Mouse (Mus musculus): ENCODE data around the gene Tmem89.

Tmem89 gene

DNA sequence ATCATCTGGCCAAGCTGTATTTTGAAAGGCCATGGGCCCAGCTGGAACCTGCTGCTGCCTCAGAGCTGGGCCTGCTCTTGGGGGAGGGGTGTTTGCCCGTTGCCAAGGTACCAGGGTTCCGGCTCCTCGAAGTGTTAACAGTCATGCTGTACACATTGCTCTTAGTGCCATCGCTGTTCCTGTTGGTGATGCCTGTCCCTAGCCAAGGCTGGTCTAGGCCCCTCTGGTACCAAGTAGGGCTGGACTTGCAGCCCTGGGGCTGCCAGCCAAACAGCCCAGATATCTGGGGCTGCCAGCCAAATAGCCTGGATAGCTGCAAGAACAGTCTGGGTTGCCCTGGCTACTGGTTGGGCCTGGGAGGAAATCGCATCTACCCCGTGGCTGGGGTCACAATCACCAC, at the start of gene Tmem89:
Tmem89 (plus strand) TSS at position 129 of the 400 bp plus-strand sequence.
- DNase-seq (ENCODE audit: low read depth, low spot score): no peak

DNA sequence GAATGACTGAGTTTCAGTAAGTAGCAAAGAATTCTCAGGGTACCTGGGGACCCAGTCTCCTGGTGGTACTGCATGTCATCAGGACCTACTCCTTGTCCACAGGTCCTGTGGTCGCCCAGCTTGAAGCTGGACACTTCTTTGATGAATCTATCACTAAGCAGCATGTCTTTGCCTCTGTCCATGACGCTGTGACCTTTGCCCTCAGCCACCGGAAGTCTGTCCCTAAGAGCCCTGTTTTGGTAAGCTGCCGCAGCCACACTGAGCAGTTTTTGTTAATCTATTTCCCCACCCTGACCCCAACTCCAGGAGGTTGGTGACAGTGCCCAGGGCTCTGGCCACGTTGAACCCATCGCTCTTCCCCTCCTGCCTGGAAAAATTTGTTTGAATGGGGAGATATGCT, 2.1 kb upstream of the Tmem89 start:
- DNase-seq (ENCODE audit: low read depth, low spot score): no peak

DNA sequence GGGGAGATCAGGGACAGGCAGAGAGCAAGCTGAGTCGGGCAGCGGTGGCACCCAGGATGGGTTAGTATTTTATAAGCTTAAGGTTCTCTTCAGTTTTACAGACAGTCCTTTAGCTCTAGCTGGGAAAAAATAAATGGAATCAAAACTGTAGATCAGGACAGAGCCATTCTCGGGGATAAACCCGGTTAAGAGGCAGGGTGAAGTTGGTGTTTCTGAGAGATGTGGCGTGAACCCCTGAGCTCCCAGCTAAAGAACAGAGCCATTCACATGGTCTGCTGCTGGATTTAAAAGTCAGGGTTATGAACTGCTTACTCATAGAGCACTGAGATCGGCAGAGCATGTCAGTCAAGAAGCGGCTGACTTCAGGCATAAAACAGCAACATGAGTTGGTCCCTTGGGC, 1.3 kb upstream of the Tmem89 start:
- no peak for DNase-seq (ENCODE audit: low read depth, low spot score)

DNA sequence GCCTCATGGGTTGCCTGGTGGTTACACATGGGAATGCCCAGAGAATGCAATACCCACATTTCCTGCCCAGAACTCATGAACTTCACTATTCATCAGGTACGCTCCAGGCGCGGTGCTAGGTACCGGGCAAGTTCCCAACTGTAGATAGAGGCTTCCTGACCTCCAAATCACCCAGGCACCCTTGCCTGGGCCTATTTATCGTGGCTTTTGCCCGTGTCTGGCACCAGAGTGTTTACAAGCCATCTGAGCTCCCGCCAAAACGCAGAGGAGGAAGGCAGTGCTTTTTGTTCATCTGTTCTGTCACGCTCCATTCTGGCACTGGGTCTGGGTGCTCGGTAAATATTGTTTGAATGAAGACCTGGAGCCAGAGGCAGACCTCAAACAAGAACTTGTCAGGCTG, 798 bp upstream of the Tmem89 start:
- DNase-seq (ENCODE audit: low read depth, low spot score): no peak

DNA sequence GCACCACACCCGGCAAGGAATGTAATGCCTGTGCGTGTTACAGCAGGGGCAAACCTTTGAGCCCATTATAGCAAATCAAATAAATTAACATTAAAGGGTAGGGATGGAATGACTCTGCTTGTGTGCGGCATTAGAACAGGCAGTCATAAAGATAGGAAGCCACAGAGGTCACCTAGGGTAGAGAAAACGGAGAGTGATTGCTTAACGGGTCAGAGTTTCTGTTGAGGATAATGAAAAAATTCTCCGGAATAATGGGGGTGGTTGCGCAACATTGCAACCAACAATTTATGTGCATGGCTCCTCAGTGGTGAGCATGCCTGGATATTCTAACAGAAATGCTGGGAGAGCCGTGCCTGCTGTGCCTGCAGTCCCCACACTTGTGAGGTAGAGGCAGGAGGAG, 11.5 kb downstream of the Tmem89 start:
- DNase-seq (ENCODE audit: low read depth, low spot score): no peak

DNA sequence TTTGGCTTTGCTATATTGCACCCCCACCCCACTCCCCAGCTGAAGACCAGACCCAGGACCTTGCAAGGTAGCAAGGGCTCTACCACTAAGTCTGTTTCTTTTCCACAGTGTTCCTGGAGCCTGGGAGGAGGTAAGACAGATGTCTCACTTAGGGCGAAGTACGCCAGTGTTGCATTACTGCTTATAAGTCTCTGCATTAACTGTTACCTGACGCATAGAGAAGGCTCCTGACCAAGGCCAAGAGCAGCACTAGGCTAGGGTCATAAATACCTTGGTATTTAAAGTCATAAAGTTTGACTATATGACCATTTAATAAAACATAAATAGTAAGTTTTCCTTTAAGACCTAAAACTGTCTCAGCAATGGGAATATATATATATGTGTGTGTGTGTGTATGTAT, 14.0 kb downstream of the Tmem89 start:
- no peak for DNase-seq (ENCODE audit: low read depth, low spot score)

DNA sequence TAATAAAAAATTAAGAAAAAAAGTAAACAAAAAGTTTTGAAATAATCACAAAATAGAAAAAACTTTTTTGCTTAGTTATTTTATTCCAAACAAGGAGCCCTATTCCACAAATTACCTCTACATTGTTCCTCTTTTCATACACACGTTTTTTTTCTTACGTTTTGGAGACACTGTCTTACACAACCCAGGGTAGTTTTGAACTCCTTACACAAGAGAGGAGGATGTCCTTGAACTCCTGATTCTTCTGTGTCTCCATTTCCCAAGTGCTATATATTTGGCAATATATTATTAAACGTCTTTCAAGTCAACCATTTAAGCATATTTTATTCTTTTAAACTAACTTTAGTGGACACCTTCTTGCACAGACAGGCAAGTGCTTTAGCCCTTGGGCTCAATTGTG, 21.6 kb downstream of the Tmem89 start:
- no peak for DNase-seq (ENCODE audit: low read depth, low spot score)

DNA sequence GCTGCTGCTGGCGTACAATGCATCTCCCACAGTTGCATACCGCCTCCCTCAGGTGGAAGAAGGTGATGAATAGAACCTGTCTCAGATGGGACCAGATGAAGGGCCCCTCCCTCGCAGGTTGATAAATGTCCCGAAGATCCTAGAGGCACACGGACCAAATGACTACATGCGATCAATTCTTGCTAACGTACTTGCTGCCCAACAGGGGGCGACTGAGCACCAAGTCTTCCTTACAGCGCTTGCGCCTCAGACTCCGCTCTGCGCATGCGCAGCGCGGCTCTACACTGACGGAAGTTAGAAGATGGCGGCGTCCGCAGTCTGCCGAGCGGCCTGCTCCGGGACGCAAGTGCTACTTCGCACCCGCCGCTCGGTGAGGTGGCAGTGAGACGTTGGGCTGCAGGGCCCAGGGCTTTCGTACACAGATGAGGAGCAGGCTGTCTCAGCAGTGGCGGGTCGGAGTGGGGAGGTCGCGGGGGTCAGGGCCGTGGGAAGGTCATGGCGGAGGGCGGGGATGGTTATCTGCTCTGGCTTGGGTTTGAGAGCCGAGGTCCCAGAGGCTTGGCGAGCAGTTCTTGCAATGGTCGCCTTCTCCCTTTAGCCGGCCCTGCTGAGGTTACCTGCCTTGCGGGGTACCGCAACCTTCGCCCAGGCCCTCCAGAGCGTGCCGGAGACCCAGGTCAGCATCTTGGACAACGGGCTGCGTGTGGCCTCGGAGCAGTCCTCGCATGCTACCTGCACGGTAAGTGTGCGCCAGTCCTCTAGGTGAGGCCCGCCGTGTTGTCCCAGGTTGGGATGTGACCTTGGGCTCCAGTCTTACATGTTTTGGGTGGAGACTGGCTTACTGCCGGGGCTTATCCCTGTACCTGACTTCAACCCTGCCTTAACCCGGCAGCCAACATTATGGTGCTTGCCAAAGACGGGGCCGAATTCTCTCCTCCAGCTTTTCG, 22.3 kb downstream of the Tmem89 start, which contains the start of gene Uqcrc1:
Uqcrc1 (plus strand) TSS at position 216 of the 947 bp plus-strand sequence.
- DNase-seq (ENCODE audit: low read depth, low spot score): peak; percentile 98

DNA sequence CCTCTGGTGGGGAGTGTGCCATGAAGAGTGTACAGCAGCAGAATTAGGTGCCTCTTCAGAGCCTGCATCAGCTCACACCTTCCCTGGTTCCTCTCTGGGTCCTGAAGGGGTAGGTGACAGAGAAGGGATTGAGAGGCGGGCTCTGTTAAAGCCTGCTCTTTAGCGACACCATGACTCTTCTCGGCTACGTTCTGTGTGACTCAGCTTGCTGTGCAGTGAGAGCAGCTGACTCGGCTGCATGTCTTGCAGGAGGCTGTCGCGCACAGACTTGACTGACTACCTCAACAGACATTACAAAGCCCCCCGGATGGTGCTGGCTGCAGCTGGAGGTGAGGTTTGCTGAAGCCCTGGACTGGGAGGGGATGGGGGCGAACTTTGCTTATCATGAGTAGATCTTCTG, 30.7 kb downstream of the Tmem89 start:
- no peak for DNase-seq (ENCODE audit: low read depth, low spot score)

DNA sequence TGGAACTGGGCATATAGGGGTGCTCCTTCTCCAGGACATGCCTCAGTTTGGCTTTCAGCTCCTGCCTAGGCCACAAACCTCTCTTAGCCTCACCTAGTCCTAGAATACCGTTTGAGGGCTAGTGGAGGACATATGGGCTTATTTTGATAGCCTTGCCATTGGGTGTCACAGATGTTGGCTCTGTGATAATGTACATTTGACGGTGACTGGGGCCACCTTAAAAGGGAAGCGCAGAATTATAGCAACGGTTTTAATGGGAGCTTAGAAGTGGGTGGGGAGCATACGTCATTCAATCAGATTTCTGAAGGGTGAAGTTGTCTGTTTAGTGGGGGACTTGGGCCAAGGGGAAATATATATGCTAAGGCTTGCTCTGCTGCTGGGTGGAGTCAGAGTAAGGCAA, 31.2 kb downstream of the Tmem89 start:
- DNase-seq (ENCODE audit: low read depth, low spot score): no peak

DNA sequence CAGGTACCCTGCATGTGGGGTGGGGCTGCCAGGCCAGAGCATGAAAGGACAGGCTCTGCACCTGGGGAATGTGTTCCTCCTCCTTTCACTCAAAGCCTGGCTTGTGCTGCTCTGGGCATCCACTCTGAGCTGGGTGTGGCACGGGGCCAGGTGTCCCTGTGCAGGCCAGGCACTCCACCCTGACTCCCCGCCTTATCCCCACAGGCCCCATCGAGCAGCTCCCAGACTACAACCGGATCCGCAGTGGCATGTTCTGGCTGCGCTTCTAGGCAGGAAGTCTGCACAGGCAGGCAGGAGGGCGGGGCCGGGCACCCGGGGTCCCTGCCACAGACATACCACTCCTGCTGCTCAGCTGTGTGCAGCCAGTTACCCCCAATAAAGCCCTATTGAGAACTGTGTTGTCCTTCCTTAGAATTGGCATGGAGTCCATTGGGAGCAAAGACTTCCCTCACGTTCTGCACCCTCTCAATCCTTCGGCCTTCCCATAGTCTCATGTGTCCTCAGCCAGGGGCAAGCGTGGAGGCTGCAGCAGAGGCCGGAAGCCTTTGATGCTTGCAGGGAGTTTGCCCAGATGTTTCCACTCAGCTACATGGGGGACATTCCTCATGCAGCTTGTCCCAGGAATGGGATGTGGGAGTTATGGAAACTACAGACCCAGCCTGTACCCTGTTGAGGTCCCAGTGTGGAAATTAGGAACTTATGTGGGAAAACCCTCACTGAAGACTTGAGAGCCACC, 35.0 kb downstream of the Tmem89 start:
- no peak for DNase-seq (ENCODE audit: low read depth, low spot score)

DNA sequence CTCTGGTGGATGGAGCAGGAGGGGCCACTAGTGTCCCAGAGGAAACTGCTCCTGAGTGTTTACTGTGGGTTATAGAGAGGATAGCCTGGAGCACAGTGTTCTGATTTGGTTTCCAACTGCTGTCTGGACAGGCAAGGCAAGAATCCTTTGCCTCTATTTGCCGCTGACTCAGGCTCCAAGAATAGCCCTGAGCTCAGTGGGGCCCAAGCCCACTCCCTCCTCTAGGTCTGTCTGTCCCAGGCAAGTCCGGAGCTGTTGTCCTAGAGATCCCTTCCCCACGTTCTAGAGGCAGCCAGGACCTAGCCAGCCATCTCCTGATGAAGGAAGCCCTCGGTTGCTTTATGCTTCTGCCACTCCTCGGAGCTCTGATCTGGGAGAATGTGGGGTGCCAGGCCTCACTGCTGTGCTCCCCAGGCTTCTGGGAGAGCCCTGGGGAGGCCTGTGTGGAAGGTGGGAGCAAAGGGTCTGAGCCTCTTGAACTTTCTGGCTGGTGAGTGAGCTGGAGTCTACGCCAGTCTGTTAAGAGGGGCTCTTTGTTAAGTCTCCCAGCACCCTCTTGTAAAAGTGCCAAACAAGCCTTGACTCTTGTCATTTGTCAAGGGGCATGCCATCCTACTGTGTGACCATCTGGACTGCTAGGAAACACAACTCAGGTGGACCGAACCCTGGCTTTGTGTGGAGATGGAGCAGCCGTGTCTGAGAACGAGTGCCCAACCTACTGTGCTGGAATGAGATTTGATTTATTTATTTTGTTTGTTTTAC, 35.7 kb downstream of the Tmem89 start:
- no peak for DNase-seq (ENCODE audit: low read depth, low spot score)

DNA sequence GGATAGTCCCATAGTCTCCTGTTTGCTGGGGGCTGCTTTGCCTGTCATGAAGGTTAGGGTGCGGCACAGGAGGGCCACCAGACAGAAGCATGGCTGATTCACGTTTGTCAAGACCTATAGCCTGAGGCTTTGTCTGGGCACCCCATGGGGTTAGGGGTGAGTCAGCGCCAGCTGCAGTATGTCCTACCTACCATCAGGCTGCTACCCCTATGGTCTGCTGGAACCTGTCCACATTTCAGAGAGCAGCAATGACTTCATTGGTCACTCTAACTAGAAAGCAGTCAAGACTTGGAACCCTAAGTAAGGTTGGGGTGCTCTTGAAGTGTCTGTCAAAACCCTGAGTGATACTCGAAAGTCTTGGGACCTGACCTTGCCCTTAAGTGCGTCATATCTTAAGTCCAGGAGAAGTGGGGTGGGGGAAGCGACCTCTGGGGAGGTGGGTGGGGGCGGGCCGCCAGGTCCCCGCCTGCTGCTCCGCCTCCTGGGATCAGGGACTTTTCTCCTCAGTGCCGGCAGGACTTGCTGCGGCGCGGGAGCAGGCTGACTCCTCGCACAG, 38.7 kb downstream of the Tmem89 start, which contains the start of gene Col7a1:
Col7a1 (plus strand) TSS at position 506 of the 556 bp plus-strand sequence.
- no peak for DNase-seq (ENCODE audit: low read depth, low spot score)

DNA sequence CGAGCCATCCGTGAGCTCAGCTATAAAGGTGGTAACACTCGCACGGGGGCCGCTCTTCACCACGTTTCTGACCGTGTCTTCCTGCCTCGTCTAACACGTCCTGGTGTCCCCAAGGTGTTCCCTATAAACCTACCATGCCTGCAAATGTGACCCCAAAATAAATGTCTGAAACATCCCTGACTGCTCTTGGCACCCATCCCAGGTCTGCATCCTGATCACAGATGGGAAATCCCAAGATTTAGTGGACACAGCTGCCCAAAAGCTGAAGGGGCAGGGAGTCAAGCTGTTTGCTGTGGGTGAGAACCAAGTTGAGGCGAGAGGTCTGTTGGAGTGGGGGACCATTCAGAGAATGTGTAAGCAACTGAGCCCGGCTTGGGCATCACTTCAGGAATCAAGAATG, 40.8 kb downstream of the Tmem89 start:
- DNase-seq (ENCODE audit: low read depth, low spot score): no peak

DNA sequence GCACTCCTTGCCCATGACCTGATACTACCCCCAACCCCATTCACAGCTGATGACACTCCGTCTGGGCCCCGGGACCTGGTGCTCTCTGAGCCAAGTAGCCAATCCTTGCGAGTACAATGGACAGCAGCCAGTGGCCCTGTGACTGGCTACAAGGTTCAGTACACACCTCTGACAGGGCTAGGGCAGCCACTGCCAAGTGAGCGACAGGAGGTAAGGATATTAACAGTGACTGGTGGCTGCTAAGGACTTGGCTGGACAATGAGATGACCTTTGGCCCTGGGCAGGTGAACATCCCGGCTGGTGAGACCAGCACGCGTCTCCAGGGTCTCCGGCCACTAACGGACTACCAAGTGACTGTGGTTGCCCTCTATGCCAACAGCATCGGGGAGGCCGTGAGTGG, 41.4 kb downstream of the Tmem89 start:
- DNase-seq (ENCODE audit: low read depth, low spot score): no peak

DNA sequence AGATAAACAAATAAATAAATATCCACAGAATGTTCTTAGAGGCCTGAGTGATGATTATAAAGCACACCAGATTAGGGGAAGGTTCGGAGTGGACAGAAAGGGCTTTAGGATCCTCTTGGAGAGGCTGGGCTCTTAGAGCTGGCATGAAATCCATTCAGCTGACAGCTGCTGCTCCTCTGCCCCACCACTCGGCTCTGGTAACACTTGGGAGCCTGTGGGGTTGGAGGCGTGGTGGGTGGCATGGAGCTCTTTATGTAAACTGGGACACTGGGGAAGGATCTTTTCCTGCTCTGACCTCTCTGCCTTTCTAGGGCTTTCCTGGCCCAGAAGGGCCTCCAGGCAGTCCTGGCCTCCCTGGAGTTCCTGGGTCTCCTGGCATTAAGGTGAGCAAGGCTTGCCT, 49.2 kb downstream of the Tmem89 start:
- no peak for DNase-seq (ENCODE audit: low read depth, low spot score)

DNA sequence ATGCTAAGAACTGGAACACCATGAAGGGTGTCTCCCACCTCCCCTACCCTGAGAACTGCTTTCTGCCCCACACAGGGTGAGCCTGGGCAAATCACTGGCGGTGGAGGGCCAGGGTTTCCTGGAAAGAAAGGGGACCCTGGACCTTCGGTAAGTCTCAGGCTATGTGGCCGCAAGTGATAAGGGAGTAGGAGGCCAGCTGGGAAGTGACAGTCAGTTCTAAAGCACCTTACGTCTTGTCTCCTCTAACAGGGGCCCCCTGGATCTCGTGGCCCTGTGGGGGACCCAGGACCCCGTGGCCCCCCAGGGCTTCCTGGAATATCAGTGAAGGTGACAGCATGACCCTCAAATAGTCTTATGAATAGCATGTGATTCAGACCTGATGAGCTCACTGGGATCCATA, 49.9 kb downstream of the Tmem89 start:
- DNase-seq (ENCODE audit: low read depth, low spot score): no peak

All from retina, adult 2 months (tissue).